Mouse (Mus musculus) E14TG2a.4 (cell line): ENCODE measurements at regions not wholly inside any gene's neighbourhood (a gene's known extent, or its start where the extent isn't known, plus 50 kb on each side); places are given as distances from the start of the nearest gene placed in this dataset.

Experiments
- H3K27me3 ChIP-seq: 2 replicates; pipeline ENCODE4 v1.6.1; 2014; ENCODE audit warnings: low read length, control low read depth; ENCODE audit not compliant: insufficient read depth
- H3K36me3 ChIP-seq: 2 replicates; pipeline ENCODE4 v1.6.1; 2014; ENCODE audit warnings: low read length, control low read depth; ENCODE audit not compliant: insufficient read depth
- H3K4me1 ChIP-seq: replicated peaks from 2 replicates; pipeline ENCODE4 v1.6.1; 2014; ENCODE audit warnings: low read depth, low read length, control low read depth
- H3K4me3 ChIP-seq: replicated peaks from 2 replicates; pipeline ENCODE4 v1.5.1; 2014; ENCODE audit warnings: mild to moderate bottlenecking, low read length
- H3K9me3 ChIP-seq: 2 replicates; pipeline ENCODE4 v1.6.1; 2014; ENCODE audit warnings: low read length, control low read depth
- CTCF ChIP-seq: conservative IDR thresholded peaks from 2 replicates; pipeline ENCODE4 v1.5.1; 2014; ENCODE audit warnings: low read length
- NANOG ChIP-seq: IDR thresholded peaks from 2 replicates; pipeline ENCODE4 v1.6.1; 2014; ENCODE audit warnings: borderline replicate concordance, low read length, mixed read lengths
- POU5F1 ChIP-seq: IDR thresholded peaks from 2 replicates; pipeline ENCODE4 v1.6.1; 2014; ENCODE audit warnings: low read length, borderline replicate concordance

- Histone ChIP-seq H3K4me1 (no peaks in the 10 kb centered on the region), H3K36me3 (no peaks in the 10 kb centered on the region), H3K9me3 (0 out of 2 replicates have a peak, but pooled peaks cover 4% of the 10 kb centered on the region), H3K27me3 (no peaks in the 10 kb centered on the region), H3K4me3 (no peak overlapping the region)
- no peak for TF ChIP-seq POU5F1
- no peak for TF ChIP-seq CTCF
- no peak for TF ChIP-seq NANOG
Measured at GRCm38 (mm10) chr14:58494400-58494987, 424.1 kb downstream of the Fgf9 start.

GRCm38 (mm10) chr14:58492118-58492517 lies 421.8 kb downstream of the Fgf9 start:
- Histone ChIP-seq H3K4me3 (no peak overlapping the region), H3K36me3 (no peaks in the 10 kb centered on the region), H3K9me3 (no peaks in the 10 kb centered on the region), H3K4me1 (0 out of 2 replicates have a peak, but pooled peaks cover 4% of the 10 kb centered on the region), H3K27me3 (no peaks in the 10 kb centered on the region)
- no peak for TF ChIP-seq POU5F1
- no peak for TF ChIP-seq NANOG
- TF ChIP-seq CTCF, result no peak

GRCm38 (mm10) chr14:58488803-58489202 lies 418.5 kb downstream of the Fgf9 start:
- Histone ChIP-seq H3K4me1 (0 out of 2 replicates have a peak, but pooled peaks cover 4% of the 10 kb centered on the region), H3K36me3 (no peaks in the 10 kb centered on the region), H3K4me3 (no peak overlapping the region), H3K9me3 (no peaks in the 10 kb centered on the region), H3K27me3 (no peaks in the 10 kb centered on the region)
- TF ChIP-seq POU5F1 (no peak), NANOG (no peak), CTCF (no peak)

GRCm38 (mm10) chr14:58487836-58488235 lies 417.5 kb downstream of the Fgf9 start:
- no peaks in the 10 kb centered on the region for H3K9me3 ChIP-seq
- 0 out of 2 replicates have a peak, but pooled peaks cover 4% of the 10 kb centered on the region for H3K4me1 ChIP-seq
- no peak for TF ChIP-seq POU5F1
- no peak for TF ChIP-seq NANOG
- no peak for TF ChIP-seq CTCF
- H3K36me3 ChIP-seq, result no peaks in the 10 kb centered on the region
- no peaks in the 10 kb centered on the region for H3K27me3 ChIP-seq
- H3K4me3 ChIP-seq, result no peak overlapping the region

GRCm38 (mm10) chr14:58480454-58480853 lies 410.1 kb downstream of the Fgf9 start:
- Histone ChIP-seq H3K4me1 (no peaks in the 10 kb centered on the region), H3K9me3 (peaks cover 13% of the 10 kb centered on the region; the same call in 1 of the 2 replicates), H3K36me3 (no peaks in the 10 kb centered on the region), H3K4me3 (no peak overlapping the region), H3K27me3 (no peaks in the 10 kb centered on the region)
- TF ChIP-seq POU5F1, result no peak
- no peak for TF ChIP-seq CTCF
- no peak for TF ChIP-seq NANOG

GRCm38 (mm10) chr14:58470678-58471077 lies 400.3 kb downstream of the Fgf9 start:
- no peaks in the 10 kb centered on the region for H3K9me3 ChIP-seq
- no peaks in the 10 kb centered on the region for H3K27me3 ChIP-seq
- H3K4me3 ChIP-seq, result no peak overlapping the region
- H3K36me3 ChIP-seq, result no peaks in the 10 kb centered on the region
- peaks cover 5% of the 10 kb centered on the region; the same call in 1 of the 2 replicates for H3K4me1 ChIP-seq
- no peak for TF ChIP-seq CTCF
- no peak for TF ChIP-seq NANOG
- no peak for TF ChIP-seq POU5F1

- H3K36me3 ChIP-seq, result no peaks in the 10 kb centered on the region
- no peaks in the 10 kb centered on the region for H3K27me3 ChIP-seq
- TF ChIP-seq POU5F1 (no peak), CTCF (no peak), NANOG (no peak)
- no peaks in the 10 kb centered on the region for H3K9me3 ChIP-seq
- no peak overlapping the region for H3K4me3 ChIP-seq
- peaks cover 5% of the 10 kb centered on the region; the same call in 1 of the 2 replicates for H3K4me1 ChIP-seq
Measured at GRCm38 (mm10) chr14:58468451-58468850, 398.1 kb downstream of the Fgf9 start.

- TF ChIP-seq CTCF (no peak), NANOG (no peak), POU5F1 (no peak)
- H3K36me3 ChIP-seq, result no peaks in the 10 kb centered on the region
- H3K4me1 ChIP-seq, result peaks cover 5% of the 10 kb centered on the region; the same call in 1 of the 2 replicates
- no peaks in the 10 kb centered on the region for H3K27me3 ChIP-seq
- no peak overlapping the region for H3K4me3 ChIP-seq
- no peaks in the 10 kb centered on the region for H3K9me3 ChIP-seq
Measured at GRCm38 (mm10) chr14:58467856-58468255, 397.5 kb downstream of the Fgf9 start.

GRCm38 (mm10) chr14:58446776-58447354 lies 376.5 kb downstream of the Fgf9 start:
- H3K4me1 ChIP-seq, result no peaks in the 10 kb centered on the region
- no peak overlapping the region for H3K4me3 ChIP-seq
- peaks cover 10% of the 10 kb centered on the region; the same call in 1 of the 2 replicates for H3K9me3 ChIP-seq
- TF ChIP-seq CTCF (no peak), POU5F1 (no peak), NANOG (no peak)
- no peaks in the 10 kb centered on the region for H3K36me3 ChIP-seq
- H3K27me3 ChIP-seq, result no peaks in the 10 kb centered on the region
